Mouse (Mus musculus) G1E (cell line): ENCODE data around the gene Gpx1.

ENCODE experiments used
- CTCF ChIP-seq: IDR thresholded peaks from 2 replicates; pipeline ENCODE4 v1.5.1; 2012; ENCODE audit warnings: low read depth, low read length, inconsistent platforms, mixed read lengths
- GATA1 ChIP-seq: IDR thresholded peaks from 2 replicates; pipeline ENCODE4 v1.6.1; 2012; ENCODE audit warnings: borderline replicate concordance, low read length, inconsistent platforms, mixed read lengths
- GATA2 ChIP-seq: IDR thresholded peaks from 2 replicates; pipeline ENCODE4 v1.6.1; 2012; ENCODE audit warnings: low read depth, low read length, inconsistent platforms, borderline replicate concordance
- POLR2AphosphoS5 ChIP-seq: IDR thresholded peaks from 2 replicates; pipeline ENCODE4 v1.6.1; 2012; ENCODE audit warnings: low read depth, low read length, inconsistent platforms; ENCODE audit not compliant: insufficient replicate concordance
- TAL1 ChIP-seq: conservative IDR thresholded peaks from 2 replicates; pipeline ENCODE4 v1.6.1; 2012; ENCODE audit warnings: low read depth, low read length, inconsistent platforms, mixed read lengths

GRCm38 (mm10) chr9:108306571-108306980, 32.1 kb upstream of the Gpx1 start:
- TF ChIP-seq CTCF (no peak), TAL1 (no peak), GATA2 (no peak), POLR2AphosphoS5 (no peak), GATA1 (no peak)
